Mouse (Mus musculus): ENCODE results near the gene Inpp4b. TPM values are rescaled to one million over a fixed set of nuclear protein-coding genes. Genes with fewer than 3 reads are reported as not detected.
"Not testable (repeated sequence)": the region's sequence is repeated elsewhere in the genome, so short reads cannot be mapped to it uniquely, and the experiment has no call there.

Inpp4b gene
- total and polyA plus RNA-seq, 3 experiments = 7.3 to 73.4 (median 68.9) TPM

- intact Hi-C loops (cut with DNase I) = no loop called here
- DNase-seq = no peak
- H3K9ac ChIP-seq (ENCODE audit: low read depth, low read length) = no peak overlapping the region
- no peaks in the 10 kb centered on the region for H3K27me3 ChIP-seq (ENCODE audit: control insufficient read depth, insufficient read depth, low read length)
- WGBS = 55% methylated on average over 2 of the region's 2 CpGs
- no peaks in the 10 kb centered on the region for H3K4me1 ChIP-seq (ENCODE audit: control insufficient read depth, insufficient read depth, low read length)
- no peak overlapping the region for H3K27ac ChIP-seq
- H3K4me3 ChIP-seq = no peak overlapping the region
- H3K36me3 ChIP-seq (ENCODE audit: control insufficient read depth, insufficient read depth, low read length) = no peaks in the 10 kb centered on the region
- H3K79me2 ChIP-seq (replicated peaks; ENCODE audit: control insufficient read depth, insufficient read depth, low read length) = no peaks in the 10 kb centered on the region
- TF ChIP-seq EP300 (IDR thresholded peaks at IDR 0.05; ENCODE audit: insufficient read depth, low read depth, low read length) = no peak
- no peak for TF ChIP-seq POLR2A (IDR thresholded peaks at IDR 0.05; ENCODE audit: insufficient read depth, low read depth, low read length)
- TF ChIP-seq CTCF (IDR thresholded peaks at IDR 0.05) = no peak
Observed at GRCm38 (mm10) chr8:82005466-82005865, 663.1 kb downstream of the Inpp4b start.

GRCm38 (mm10) chr8:82017792-82018191, 675.4 kb downstream of the Inpp4b start:
- Histone ChIP-seq H3K36me3 (ENCODE audit: control insufficient read depth, insufficient read depth, low read length) (no peaks in the 10 kb centered on the region), H3K4me3 (no peak overlapping the region), H3K9ac (ENCODE audit: low read depth, low read length) (no peak overlapping the region), H3K27me3 (ENCODE audit: control insufficient read depth, insufficient read depth, low read length) (no peaks in the 10 kb centered on the region), H3K4me1 (ENCODE audit: control insufficient read depth, insufficient read depth, low read length) (no peaks in the 10 kb centered on the region), H3K27ac (no peak overlapping the region), H3K79me2 (replicated peaks; ENCODE audit: control insufficient read depth, insufficient read depth, low read length) (no peaks in the 10 kb centered on the region)
- no peak for TF ChIP-seq EP300 (IDR thresholded peaks at IDR 0.05; ENCODE audit: insufficient read depth, low read depth, low read length)
- TF ChIP-seq POLR2A (IDR thresholded peaks at IDR 0.05; ENCODE audit: insufficient read depth, low read depth, low read length) = no peak
- no peak for TF ChIP-seq CTCF (IDR thresholded peaks at IDR 0.05)
- WGBS = 89% methylated on average over 5 of the region's 5 CpGs
- intact Hi-C loops (cut with DNase I) = no loop called here
- DNase-seq = no peak

GRCm38 (mm10) chr8:82027401-82027800, 685.0 kb downstream of the Inpp4b start:
- 31% methylated on average over 3 of the region's 3 CpGs for WGBS
- Histone ChIP-seq H3K9ac (ENCODE audit: low read depth, low read length) (no peak overlapping the region), H3K27me3 (ENCODE audit: control insufficient read depth, insufficient read depth, low read length) (no peaks in the 10 kb centered on the region), H3K36me3 (ENCODE audit: control insufficient read depth, insufficient read depth, low read length) (peaks cover 5% of the 10 kb centered on the region), H3K27ac (no peak overlapping the region), H3K4me3 (no peak overlapping the region), H3K4me1 (ENCODE audit: control insufficient read depth, insufficient read depth, low read length) (no peaks in the 10 kb centered on the region; the same call in 1 of the 2 replicates), H3K79me2 (replicated peaks; ENCODE audit: control insufficient read depth, insufficient read depth, low read length) (no peaks in the 10 kb centered on the region)
- intact Hi-C loops (cut with DNase I) = loop anchor here (5.0 to 10.0 kb wide), 5 partner anchors 215 to 717 kb away; partner anchors contain the start of gene Inpp4b
- DNase-seq = peak in 1 of 2 experiments; percentile 6
- TF ChIP-seq POLR2A (IDR thresholded peaks at IDR 0.05; ENCODE audit: insufficient read depth, low read depth, low read length) (no peak), EP300 (IDR thresholded peaks at IDR 0.05; ENCODE audit: insufficient read depth, low read depth, low read length) (no peak), CTCF (IDR thresholded peaks at IDR 0.05) (no peak)

- intact Hi-C loops (cut with DNase I) = loop anchor here (5.0 to 10.0 kb wide), 5 partner anchors 217 to 716 kb away; partner anchors contain the start of gene Inpp4b
- H3K36me3 ChIP-seq (ENCODE audit: control insufficient read depth, insufficient read depth, low read length) = peaks cover 5% of the 10 kb centered on the region
Observed at GRCm38 (mm10) chr8:82028896-82029295, 686.5 kb downstream of the Inpp4b start.

DNA sequence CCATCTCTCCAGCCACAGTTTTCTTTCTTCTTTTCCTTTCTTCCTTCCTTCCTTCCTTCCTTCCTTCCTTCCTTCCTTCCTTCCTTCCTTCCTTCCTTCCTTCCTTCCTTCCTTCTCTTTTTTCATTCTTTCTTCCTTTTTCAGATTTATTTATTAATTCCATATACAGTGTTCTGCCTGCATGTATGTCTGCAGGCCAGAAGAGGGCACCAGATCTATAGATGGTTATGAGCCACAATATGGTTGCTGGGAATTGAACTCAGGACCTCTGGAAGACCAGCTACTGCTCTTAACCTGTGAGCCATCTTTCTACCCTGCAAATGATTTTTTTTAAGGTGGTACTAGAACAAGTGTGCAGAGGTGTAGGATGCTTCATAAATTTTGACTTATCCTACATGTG, 689.7 kb downstream of the Inpp4b start:
- H3K79me2 ChIP-seq (replicated peaks; ENCODE audit: control insufficient read depth, insufficient read depth, low read length); H3K4me1 ChIP-seq (ENCODE audit: control insufficient read depth, insufficient read depth, low read length); H3K36me3 ChIP-seq (ENCODE audit: control insufficient read depth, insufficient read depth, low read length); intact Hi-C loops (cut with DNase I); DNase-seq; H3K4me3 ChIP-seq; H3K27ac ChIP-seq; H3K9ac ChIP-seq (ENCODE audit: low read depth, low read length); H3K27me3 ChIP-seq (ENCODE audit: control insufficient read depth, insufficient read depth, low read length): not testable (repeated sequence)
- peak; percentile 49 for TF ChIP-seq CTCF (IDR thresholded peaks at IDR 0.05)

More at GRCm38 (mm10) chr8:82028896-82029295, 686.5 kb downstream of the Inpp4b start:
- no peak overlapping the region for H3K27ac ChIP-seq
- H3K9ac ChIP-seq (ENCODE audit: low read depth, low read length) = no peak overlapping the region
- DNase-seq = no peak
- no peaks in the 10 kb centered on the region for H3K27me3 ChIP-seq (ENCODE audit: control insufficient read depth, insufficient read depth, low read length)
- no peaks in the 10 kb centered on the region for H3K79me2 ChIP-seq (replicated peaks; ENCODE audit: control insufficient read depth, insufficient read depth, low read length)
- H3K4me3 ChIP-seq = no peak overlapping the region
- WGBS = 11% methylated on average over 1 of the region's 1 CpGs
- TF ChIP-seq CTCF (IDR thresholded peaks at IDR 0.05) (peak; percentile 71), POLR2A (IDR thresholded peaks at IDR 0.05; ENCODE audit: insufficient read depth, low read depth, low read length) (no peak), EP300 (IDR thresholded peaks at IDR 0.05; ENCODE audit: insufficient read depth, low read depth, low read length) (no peak)
- no peaks in the 10 kb centered on the region; the same call in 1 of the 2 replicates for H3K4me1 ChIP-seq (ENCODE audit: control insufficient read depth, insufficient read depth, low read length)

DNA sequence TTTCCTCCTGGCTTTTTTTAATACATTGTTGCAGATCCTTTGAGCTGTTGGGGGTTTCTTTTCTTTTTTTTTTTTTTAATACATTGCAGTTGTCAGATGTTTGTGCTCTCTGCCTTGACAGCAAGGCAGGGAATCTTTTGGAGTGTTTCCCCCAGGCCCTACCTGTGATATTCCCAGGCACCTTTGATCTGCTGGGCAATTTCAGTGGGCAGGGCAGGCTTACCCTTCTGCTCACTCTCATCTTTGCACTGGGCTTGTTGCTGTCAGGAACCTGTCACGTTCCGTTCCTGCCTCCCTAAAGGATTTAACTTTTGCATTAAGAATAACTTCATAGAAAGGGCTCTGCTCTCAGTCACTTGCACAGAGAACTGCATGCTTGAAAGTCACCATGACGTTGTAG, 711.7 kb downstream of the Inpp4b start:
- H3K27ac ChIP-seq = no peak overlapping the region
- no peaks in the 10 kb centered on the region for H3K79me2 ChIP-seq (replicated peaks; ENCODE audit: control insufficient read depth, insufficient read depth, low read length)
- no peaks in the 10 kb centered on the region for H3K27me3 ChIP-seq (ENCODE audit: control insufficient read depth, insufficient read depth, low read length)
- TF ChIP-seq EP300 (IDR thresholded peaks at IDR 0.05; ENCODE audit: insufficient read depth, low read depth, low read length) (no peak), POLR2A (IDR thresholded peaks at IDR 0.05; ENCODE audit: insufficient read depth, low read depth, low read length) (no peak), CTCF (IDR thresholded peaks at IDR 0.05) (no peak)
- H3K4me1 ChIP-seq (ENCODE audit: control insufficient read depth, insufficient read depth, low read length) = no peaks in the 10 kb centered on the region
- no peak overlapping the region for H3K4me3 ChIP-seq
- no peak for DNase-seq
- intact Hi-C loops (cut with DNase I) = no loop called here
- H3K9ac ChIP-seq (ENCODE audit: low read depth, low read length) = no peak overlapping the region
- WGBS = 82% methylated on average over 3 of the region's 3 CpGs
- H3K36me3 ChIP-seq (ENCODE audit: control insufficient read depth, insufficient read depth, low read length) = no peaks in the 10 kb centered on the region
